Mouse (Mus musculus) MEL (cell line): ENCODE measurements at regions not wholly inside any gene's neighbourhood (a gene's known extent, or its start where the extent isn't known, plus 50 kb on each side); places are given as distances from the start of the nearest gene placed in this dataset.

Experiments
- DNase-seq: peaks from one replicate; pipeline ENCODE4 v3.0.0; 2011; ENCODE audit warnings: low read depth, low spot score
- H3K27ac ChIP-seq: 2 replicates; pipeline ENCODE4 v1.5.1; 2012; ENCODE audit warnings: low read depth, mild to moderate bottlenecking, control low read depth, low read length, moderate library complexity; ENCODE audit not compliant: control insufficient read depth
- H3K27me3 ChIP-seq, 2 experiments: fragments of 150-350 bp in 1 of 2; sonication (generic) in 1 of 2; 2 replicates each; pipeline ENCODE4 v1.6.1; 2012; ENCODE audit warnings: low read length in 2 of 2, mild to moderate bottlenecking in 2 of 2, improper control_type of control experiment in 1 of 2, moderate library complexity in 1 of 2; ENCODE audit not compliant: insufficient read depth in 2 of 2, control insufficient read depth in 1 of 2
- H3K36me3 ChIP-seq, 2 experiments: 2 replicates each; pipeline ENCODE4 v1.6.1; 2012 to 2014; ENCODE audit warnings: low read length in 2 of 2, improper control_type of control experiment in 1 of 2, inconsistent platforms in 1 of 2, mild to moderate bottlenecking in 1 of 2; ENCODE audit not compliant: insufficient read depth in 2 of 2, control insufficient read depth in 1 of 2
- H3K4me1 ChIP-seq, 2 experiments: fragments of 150-350 bp in 1 of 2; sonication (generic) in 1 of 2; 2 replicates each; pipeline ENCODE4 v1.6.1; 2012; ENCODE audit warnings: low read length in 2 of 2, improper control_type of control experiment in 1 of 2, mild to moderate bottlenecking in 1 of 2; ENCODE audit not compliant: insufficient read depth in 2 of 2, control insufficient read depth in 1 of 2
- H3K4me3 ChIP-seq, 2 experiments: fragments of 150-350 bp in 1 of 2; sonication (generic) in 1 of 2; 2 replicates each; pipeline ENCODE4 v1.5.1; 2012; ENCODE audit warnings: low read depth in 2 of 2, low read length in 2 of 2, mild to moderate bottlenecking in 2 of 2, moderate library complexity in 2 of 2, control low read depth in 1 of 2, improper control_type of control experiment in 1 of 2; ENCODE audit not compliant: control insufficient read depth in 1 of 2, insufficient read depth in 1 of 2
- H3K79me2 ChIP-seq: 2 replicates; pipeline ENCODE4 v1.6.1; 2012; ENCODE audit warnings: mild to moderate bottlenecking, low read length, moderate library complexity; ENCODE audit not compliant: control insufficient read depth, poor library complexity, insufficient read depth
- H3K9ac ChIP-seq: 2 replicates; pipeline ENCODE4 v1.6.1; 2012; ENCODE audit warnings: low read depth, mild to moderate bottlenecking, control low read depth, low read length, moderate library complexity; ENCODE audit not compliant: control insufficient read depth, poor library complexity, severe bottlenecking
- H3K9me3 ChIP-seq: fragments of 150-350 bp; sonication (generic); replicated peaks from 2 replicates; pipeline ENCODE4 v1.6.1; 2012; ENCODE audit warnings: mild to moderate bottlenecking, low read length, improper control_type of control experiment, moderate library complexity; ENCODE audit not compliant: insufficient read depth
- BHLHE40 ChIP-seq: IDR thresholded peaks from 2 replicates; pipeline ENCODE4 v1.6.1; 2012; ENCODE audit warnings: low read depth, mild to moderate bottlenecking, inconsistent platforms, low read length, improper control_type of control experiment, borderline replicate concordance
- E2F4 ChIP-seq: IDR thresholded peaks from 2 replicates; pipeline ENCODE4 v1.6.1; 2011; ENCODE audit warnings: low read depth, low read length, improper control_type of control experiment, borderline replicate concordance
- ELF1 ChIP-seq: IDR thresholded peaks from 2 replicates; pipeline ENCODE4 v1.6.1; 2014; ENCODE audit warnings: low read depth, mild to moderate bottlenecking, inconsistent platforms, low read length, improper control_type of control experiment, moderate library complexity
- EP300 ChIP-seq, 2 experiments: IDR thresholded peaks; 2 replicates each; pipeline ENCODE4 v1.6.1; 2011; ENCODE audit warnings: improper control_type of control experiment in 2 of 2, low read length in 2 of 2, low read depth in 1 of 2, mild to moderate bottlenecking in 1 of 2
- ETS1 ChIP-seq: IDR thresholded peaks from 2 replicates; pipeline ENCODE4 v1.6.1; 2012; ENCODE audit warnings: low read depth, mild to moderate bottlenecking, inconsistent platforms, low read length, improper control_type of control experiment, moderate library complexity
- GABPA ChIP-seq: IDR thresholded peaks from 2 replicates; pipeline ENCODE4 v1.6.1; 2012; ENCODE audit warnings: low read depth, mild to moderate bottlenecking, inconsistent platforms, low read length, improper control_type of control experiment, moderate library complexity
- HCFC1 ChIP-seq: IDR thresholded peaks from 2 replicates; pipeline ENCODE4 v1.6.1; 2012; ENCODE audit warnings: low read depth, mild to moderate bottlenecking, inconsistent platforms, low read length, improper control_type of control experiment, moderate library complexity
- KAT2A ChIP-seq: conservative IDR thresholded peaks from 2 replicates; pipeline ENCODE4 v1.6.1; 2012; ENCODE audit warnings: low read depth, low read length, improper control_type of control experiment, inconsistent platforms
- MAFK ChIP-seq: IDR thresholded peaks from 2 replicates; pipeline ENCODE4 v1.6.1; 2011; ENCODE audit warnings: low read depth, mild to moderate bottlenecking, low read length, improper control_type of control experiment, borderline replicate concordance
- MAX ChIP-seq: IDR thresholded peaks from 2 replicates; pipeline ENCODE4 v1.6.1; 2011; ENCODE audit warnings: low read length, improper control_type of control experiment
- MAZ ChIP-seq: IDR thresholded peaks from 2 replicates; pipeline ENCODE4 v1.6.1; 2012; ENCODE audit warnings: low read depth, mild to moderate bottlenecking, inconsistent platforms, low read length, improper control_type of control experiment
- MEF2A ChIP-seq: IDR thresholded peaks from 2 replicates; pipeline ENCODE4 v1.6.1; 2014; ENCODE audit warnings: low read depth, mild to moderate bottlenecking, inconsistent platforms, low read length, improper control_type of control experiment; ENCODE audit not compliant: poor library complexity, insufficient replicate concordance, severe bottlenecking; ENCODE audit errors: extremely low read depth
- MXI1 ChIP-seq: IDR thresholded peaks from 2 replicates; pipeline ENCODE4 v1.6.1; 2011; ENCODE audit warnings: mild to moderate bottlenecking, low read depth, low read length, improper control_type of control experiment
- MYB ChIP-seq: IDR thresholded peaks from 2 replicates; pipeline ENCODE4 v1.6.1; 2011; ENCODE audit warnings: mild to moderate bottlenecking, low read depth, low read length, improper control_type of control experiment
- MYC ChIP-seq: IDR thresholded peaks from 2 replicates; pipeline ENCODE4 v1.6.1; 2011; ENCODE audit warnings: low read depth, mild to moderate bottlenecking, low read length, improper control_type of control experiment, moderate library complexity
- NELFE ChIP-seq: IDR thresholded peaks from 2 replicates; pipeline ENCODE4 v1.6.1; 2011; ENCODE audit warnings: low read depth, low read length, improper control_type of control experiment
- NRF1 ChIP-seq: IDR thresholded peaks from 2 replicates; pipeline ENCODE4 v1.6.1; 2014; ENCODE audit warnings: low read depth, mild to moderate bottlenecking, inconsistent platforms, low read length, improper control_type of control experiment, moderate library complexity; ENCODE audit not compliant: poor library complexity, insufficient read depth, severe bottlenecking
- POLR2AphosphoS2 ChIP-seq: IDR thresholded peaks from 2 replicates; pipeline ENCODE4 v1.6.1; 2011; ENCODE audit warnings: low read length, improper control_type of control experiment
- RAD21 ChIP-seq: IDR thresholded peaks from 2 replicates; pipeline ENCODE4 v1.6.1; 2011; ENCODE audit warnings: mild to moderate bottlenecking, low read depth, low read length, improper control_type of control experiment
- RCOR1 ChIP-seq: IDR thresholded peaks from 2 replicates; pipeline ENCODE4 v1.6.1; 2012; ENCODE audit warnings: low read depth, mild to moderate bottlenecking, inconsistent platforms, low read length, improper control_type of control experiment
- SMC3 ChIP-seq: IDR thresholded peaks from 2 replicates; pipeline ENCODE4 v1.6.1; 2011; ENCODE audit warnings: low read depth, low read length, improper control_type of control experiment
- TAL1 ChIP-seq: IDR thresholded peaks from 2 replicates; pipeline ENCODE4 v1.6.1; 2012; ENCODE audit warnings: mild to moderate bottlenecking, inconsistent platforms, low read length, moderate library complexity, mixed read lengths
- TBP ChIP-seq: IDR thresholded peaks from 2 replicates; pipeline ENCODE4 v1.8.0; 2011; ENCODE audit warnings: low read depth, low read length, improper control_type of control experiment
- TCF12 ChIP-seq: IDR thresholded peaks from 2 replicates; pipeline ENCODE4 v1.6.1; 2014; ENCODE audit warnings: low read depth, mild to moderate bottlenecking, inconsistent platforms, low read length, improper control_type of control experiment, moderate library complexity
- USF1 ChIP-seq: IDR thresholded peaks from 2 replicates; pipeline ENCODE4 v1.6.1; 2014; ENCODE audit warnings: low read depth, mild to moderate bottlenecking, inconsistent platforms, low read length, improper control_type of control experiment, moderate library complexity
- USF2 ChIP-seq, 2 experiments: IDR thresholded peaks; 2 replicates each; pipeline ENCODE4 v1.6.1; 2011 to 2012; ENCODE audit warnings: improper control_type of control experiment in 2 of 2, low read length in 2 of 2, borderline replicate concordance in 1 of 2, inconsistent platforms in 1 of 2, low read depth in 1 of 2, mild to moderate bottlenecking in 1 of 2; ENCODE audit not compliant: insufficient read depth in 1 of 2
- ZMIZ1 ChIP-seq: IDR thresholded peaks from 2 replicates; pipeline ENCODE4 v1.6.1; 2012; ENCODE audit warnings: low read depth, mild to moderate bottlenecking, inconsistent platforms, low read length, improper control_type of control experiment, moderate library complexity
- ZNF384 ChIP-seq: IDR thresholded peaks from 2 replicates; pipeline ENCODE4 v1.6.1; 2012; ENCODE audit warnings: low read depth, mild to moderate bottlenecking, inconsistent platforms, low read length, improper control_type of control experiment

DNA sequence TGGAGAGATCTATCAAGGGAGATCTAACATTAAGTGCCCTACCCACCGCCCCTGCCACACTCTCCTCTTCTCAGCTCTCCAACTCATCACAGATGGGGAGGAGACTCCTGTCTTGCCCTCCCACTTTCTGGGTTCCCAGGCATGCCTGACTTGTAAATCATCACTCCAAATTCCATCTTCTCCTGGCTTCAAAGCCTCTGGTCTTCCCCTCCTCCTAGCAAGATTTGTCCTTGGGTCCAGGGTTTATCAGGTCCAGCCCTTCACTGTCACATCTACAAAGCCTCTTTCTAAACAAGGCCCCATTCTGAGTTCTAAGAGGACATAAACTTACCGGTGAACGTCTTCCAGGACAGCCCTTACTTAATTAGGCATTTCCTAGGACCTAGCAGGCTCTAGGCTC is 73.3 kb upstream of the Col5a1 start:
- Histone ChIP-seq H3K27ac (no peak overlapping the region), H3K79me2 (no peaks in the 10 kb centered on the region), H3K9ac (no peak overlapping the region), H3K36me3 (no peaks in the 10 kb centered on the region), H3K9me3 (no peaks in the 10 kb centered on the region), H3K4me3 (no peak overlapping the region), H3K4me1 (no peaks in the 10 kb centered on the region), H3K27me3 (peaks cover 0 to 4% of the 10 kb centered on the region in 2 experiments; a peak in 3 of 4 replicates)
- TF ChIP-seq BHLHE40 (no peak), NELFE (no peak), MAFK (no peak), POLR2AphosphoS2 (no peak), HCFC1 (no peak), TAL1 (no peak), ETS1 (no peak), MAX (no peak), EP300 (IDR thresholded peaks at IDR 0.05; ENCODE audit: low read depth in 1 of 2, low read length in 2 of 2) (no peak), MAZ (no peak), E2F4 (no peak), MYC (no peak), RAD21 (no peak), ZNF384 (no peak), TBP (no peak), USF2 (IDR thresholded peaks at IDR 0.05; ENCODE audit: borderline replicate concordance in 1 of 2, insufficient read depth in 1 of 2, low read depth in 1 of 2, low read length in 2 of 2) (no peak), ZMIZ1 (no peak), ELF1 (no peak)
- DNase-seq, result no peak

DNA sequence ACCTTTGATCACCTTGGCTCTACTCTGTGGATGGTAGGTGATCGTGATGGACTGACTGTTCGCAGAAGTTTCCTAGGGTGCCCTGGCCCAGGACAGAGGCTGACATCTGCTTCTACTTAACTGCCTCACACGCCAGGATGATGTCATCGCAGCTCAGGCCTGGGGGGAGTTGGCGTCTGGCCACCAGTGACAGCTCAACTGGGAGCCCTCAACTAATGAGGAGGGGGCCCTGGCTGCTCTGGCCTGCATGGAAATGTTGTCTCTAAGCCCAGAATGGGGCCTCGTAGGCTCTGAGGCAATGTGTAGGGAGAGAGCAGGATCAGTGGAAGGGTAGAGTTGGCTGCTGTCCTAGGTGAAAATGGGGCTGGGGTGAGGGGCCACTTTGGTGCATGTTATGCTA is 72.9 kb upstream of the Col5a1 start:
- Histone ChIP-seq H3K79me2 (no peaks in the 10 kb centered on the region), H3K9ac (no peak overlapping the region), H3K36me3 (no peaks in the 10 kb centered on the region), H3K9me3 (no peaks in the 10 kb centered on the region), H3K27ac (no peak overlapping the region), H3K4me1 (no peaks in the 10 kb centered on the region), H3K27me3 (peaks cover 0 to 4% of the 10 kb centered on the region in 2 experiments; a peak in 3 of 4 replicates), H3K4me3 (no peak overlapping the region)
- no peak for DNase-seq
- TF ChIP-seq MEF2A (no peak), TCF12 (no peak), RCOR1 (no peak), GABPA (no peak), ELF1 (no peak), NRF1 (no peak), MYB (no peak), ETS1 (no peak), KAT2A (no peak), MXI1 (no peak), SMC3 (no peak), USF1 (no peak), EP300 (IDR thresholded peaks at IDR 0.05; ENCODE audit: low read depth in 1 of 2, low read length in 2 of 2) (no peak)
